Mouse (Mus musculus): ENCODE data around the gene Trpm2. TPM values are rescaled to one million over a fixed set of nuclear protein-coding genes. Genes with fewer than 3 reads are reported as not detected.

Gene Trpm2
- polyA plus RNA-seq, 1 experiment, result 51.6 TPM

- Histone ChIP-seq H3K27me3 (ENCODE audit: control insufficient read depth, insufficient read depth, low read length) (peaks cover 16% of the 10 kb centered on the region), H3K36me3 (ENCODE audit: control insufficient read depth, insufficient read depth, low read length) (no peaks in the 10 kb centered on the region), H3K4me3 (ENCODE audit: extremely low read depth, insufficient read depth, insufficient read length) (peak overlapping the region; percentile 33), H3K4me1 (ENCODE audit: control insufficient read depth, insufficient read depth, insufficient read length) (peaks cover 5% of the 10 kb centered on the region; the same call in 1 of the 2 replicates), H3K27ac (ENCODE audit: insufficient read depth, low read length) (no peak overlapping the region)
- TF ChIP-seq POLR2A (IDR thresholded peaks at IDR 0.05; ENCODE audit: low read depth, low read length), result no peak
- no peak for TF ChIP-seq CTCF (IDR thresholded peaks at IDR 0.05; ENCODE audit: extremely low read depth, insufficient read depth, insufficient read length, insufficient replicate concordance)
- DNase-seq (ENCODE audit: low read depth in 1 of 2, low spot score in 2 of 2), result no peak
- 9% methylated on average over 34 of the region's 35 CpGs for WGBS
Measured at GRCm38 (mm10) chr10:77902894-77903715, 67.3 kb downstream of the Trpm2 start.

GRCm38 (mm10) chr10:77902211-77902893, 68.0 kb downstream of the Trpm2 start, which contains the start of gene Lrrc3:
TSS of gene Lrrc3 (minus strand) at chr10:77902536.
- Histone ChIP-seq H3K27ac (ENCODE audit: insufficient read depth, low read length) (no peak within 1 kb of the TSS), H3K4me3 (ENCODE audit: extremely low read depth, insufficient read depth, insufficient read length) (peak within 1 kb of the TSS; percentile 45), H3K36me3 (ENCODE audit: control insufficient read depth, insufficient read depth, low read length) (no peaks in the 10 kb centered on the region), H3K27me3 (ENCODE audit: control insufficient read depth, insufficient read depth, low read length) (peaks cover 16% of the 10 kb centered on the region), H3K4me1 (ENCODE audit: control insufficient read depth, insufficient read depth, insufficient read length) (peaks cover 5% of the 10 kb centered on the region; the same call in 1 of the 2 replicates)
- 3% methylated on average over 44 of the region's 46 CpGs for WGBS
- TF ChIP-seq CTCF (IDR thresholded peaks at IDR 0.05; ENCODE audit: extremely low read depth, insufficient read depth, insufficient read length, insufficient replicate concordance) (no peak), POLR2A (IDR thresholded peaks at IDR 0.05; ENCODE audit: low read depth, low read length) (no peak)
- DNase-seq (ENCODE audit: low read depth in 1 of 2, low spot score in 2 of 2), result no peak

GRCm38 (mm10) chr10:77901871-77902210, 68.5 kb downstream of the Trpm2 start:
- WGBS, result 11% methylated on average over 14 of the region's 14 CpGs
- peak overlapping the region; percentile 45; the same call in 1 of the 2 replicates for H3K4me3 ChIP-seq (ENCODE audit: extremely low read depth, insufficient read depth, insufficient read length)
- no peak for TF ChIP-seq POLR2A (IDR thresholded peaks at IDR 0.05; ENCODE audit: low read depth, low read length)
- TF ChIP-seq CTCF (IDR thresholded peaks at IDR 0.05; ENCODE audit: extremely low read depth, insufficient read depth, insufficient read length, insufficient replicate concordance), result no peak
- no peaks in the 10 kb centered on the region for H3K36me3 ChIP-seq (ENCODE audit: control insufficient read depth, insufficient read depth, low read length)
- no peak for DNase-seq (ENCODE audit: low read depth in 1 of 2, low spot score in 2 of 2)
- no peak overlapping the region for H3K27ac ChIP-seq (ENCODE audit: insufficient read depth, low read length)
- H3K27me3 ChIP-seq (ENCODE audit: control insufficient read depth, insufficient read depth, low read length), result peaks cover 16% of the 10 kb centered on the region
- H3K4me1 ChIP-seq (ENCODE audit: control insufficient read depth, insufficient read depth, insufficient read length), result peaks cover 5% of the 10 kb centered on the region; the same call in 1 of the 2 replicates

- Histone ChIP-seq H3K4me3 (ENCODE audit: extremely low read depth, insufficient read depth, insufficient read length) (no peak overlapping the region), H3K36me3 (ENCODE audit: control insufficient read depth, insufficient read depth, low read length) (no peaks in the 10 kb centered on the region), H3K27me3 (ENCODE audit: control insufficient read depth, insufficient read depth, low read length) (peaks cover 16% of the 10 kb centered on the region), H3K27ac (ENCODE audit: insufficient read depth, low read length) (no peak overlapping the region), H3K4me1 (ENCODE audit: control insufficient read depth, insufficient read depth, insufficient read length) (peaks cover 5% of the 10 kb centered on the region; the same call in 1 of the 2 replicates)
- no peak for DNase-seq (ENCODE audit: low read depth in 1 of 2, low spot score in 2 of 2)
- TF ChIP-seq POLR2A (IDR thresholded peaks at IDR 0.05; ENCODE audit: low read depth, low read length), result no peak
- 88% methylated on average over 27 of the region's 27 CpGs for WGBS
Measured at GRCm38 (mm10) chr10:77900903-77901818, 69.2 kb downstream of the Trpm2 start.

- DNase-seq (ENCODE audit: low read depth in 1 of 2, low spot score in 2 of 2), result no peak
- H3K27ac ChIP-seq (ENCODE audit: insufficient read depth, low read length), result no peak overlapping the region
- TF ChIP-seq POLR2A (IDR thresholded peaks at IDR 0.05; ENCODE audit: low read depth, low read length) (no peak), CTCF (IDR thresholded peaks at IDR 0.05; ENCODE audit: extremely low read depth, insufficient read depth, insufficient read length, insufficient replicate concordance) (no peak)
- H3K36me3 ChIP-seq (ENCODE audit: control insufficient read depth, insufficient read depth, low read length), result no peaks in the 10 kb centered on the region
- peaks cover 5% of the 10 kb centered on the region; the same call in 1 of the 2 replicates for H3K4me1 ChIP-seq (ENCODE audit: control insufficient read depth, insufficient read depth, insufficient read length)
- 67% methylated on average over 7 of the region's 7 CpGs for WGBS
- H3K4me3 ChIP-seq (ENCODE audit: extremely low read depth, insufficient read depth, insufficient read length), result no peak overlapping the region
- peaks cover 16% of the 10 kb centered on the region for H3K27me3 ChIP-seq (ENCODE audit: control insufficient read depth, insufficient read depth, low read length)
Measured at GRCm38 (mm10) chr10:77900126-77900525, 70.2 kb downstream of the Trpm2 start.

GRCm38 (mm10) chr10:77895562-77895961, 74.8 kb downstream of the Trpm2 start:
- no peaks in the 10 kb centered on the region for H3K4me1 ChIP-seq (ENCODE audit: control insufficient read depth, insufficient read depth, insufficient read length)
- no peak overlapping the region for H3K27ac ChIP-seq (ENCODE audit: insufficient read depth, low read length)
- no peak for DNase-seq (ENCODE audit: low read depth in 1 of 2, low spot score in 2 of 2)
- WGBS, result 76% methylated on average over 5 of the region's 5 CpGs
- no peak overlapping the region for H3K4me3 ChIP-seq (ENCODE audit: extremely low read depth, insufficient read depth, insufficient read length)
- H3K27me3 ChIP-seq (ENCODE audit: control insufficient read depth, insufficient read depth, low read length), result no peaks in the 10 kb centered on the region
- H3K36me3 ChIP-seq (ENCODE audit: control insufficient read depth, insufficient read depth, low read length), result no peaks in the 10 kb centered on the region
- TF ChIP-seq POLR2A (IDR thresholded peaks at IDR 0.05; ENCODE audit: low read depth, low read length) (no peak), CTCF (IDR thresholded peaks at IDR 0.05; ENCODE audit: extremely low read depth, insufficient read depth, insufficient read length, insufficient replicate concordance) (no peak)

Data from spleen, adult 2 months (tissue).